In genomic region chr14:67135221-67136140, GRCm38 (mm10) we compare ENCODE assay signal across 8 mouse cellular contexts.
DNase-seq lines count a peak whose midpoint lies in the region; ATAC-seq and TF ChIP-seq lines count a peak whose summit lies in the region.

No protein-coding gene starts in this region.

- 46% methylated on average over 18 of the region's 18 CpGs for WGBS in hindbrain, embryonic 11.5 days
- WGBS in small intestine, adult 2 months = 27% methylated on average over 18 of the region's 18 CpGs

- peak; percentile 12; the same call in 1 of the 2 replicates for TF ChIP-seq CTCF in small intestine, adult 2 months (IDR thresholded peaks at IDR 0.05; ENCODE audit: extremely low read depth, insufficient read length, insufficient replicate concordance, low read depth, low read length)

- H3K4me3 ChIP-seq in hindbrain, embryonic 11.5 days (ENCODE audit: low read depth, low read length) = no peak overlapping the region
- H3K4me3 ChIP-seq in small intestine, adult 2 months (ENCODE audit: low read depth, low read length) = no peak overlapping the region

- ATAC-seq in hindbrain, embryonic 11.5 days (ENCODE audit: low FRiP score) = peak; percentile 56
- ATAC-seq in CD4-positive, CD25-positive, alpha-beta regulatory T cell, adult 4 months = no peak

- no peak for TF ChIP-seq POLR2A in small intestine, adult 2 months (IDR thresholded peaks at IDR 0.05; ENCODE audit: low read depth, low read length)

- H3K36me3 ChIP-seq in hindbrain, embryonic 11.5 days (ENCODE audit: control insufficient read depth, insufficient read depth, low read length) = no peaks in the 10 kb centered on the region
- H3K36me3 ChIP-seq in small intestine, adult 2 months (ENCODE audit: control insufficient read depth, insufficient read depth, low read length) = no peaks in the 10 kb centered on the region

- peak; percentile 39 for DNase-seq in ovary, adult 18-20 months (ENCODE audit: low spot score)
- DNase-seq in ovary, postnatal 10 days (ENCODE audit: low spot score) = no peak
- peak; percentile 60 to 66 for DNase-seq in frontal cortex, postnatal 10 days (ENCODE audit: low spot score in 2 of 2)
- DNase-seq in hindbrain, embryonic 11.5 days (ENCODE audit: low spot score) = peak; percentile 28
- DNase-seq in layer of hippocampus, adult 8-10 months (ENCODE audit: low spot score in 2 of 2) = peak; percentile 73 to 78
- DNase-seq in mesoderm, embryonic 11.5 days (ENCODE audit: low read depth, low spot score) = peak; percentile 36

- H3K27ac ChIP-seq in hindbrain, embryonic 11.5 days (ENCODE audit: low read depth, low read length) = no peak overlapping the region
- H3K27ac ChIP-seq in small intestine, adult 2 months (ENCODE audit: insufficient read depth, low read depth, low read length) = no peak overlapping the region

- H3K4me2 ChIP-seq in hindbrain, embryonic 11.5 days (replicated peaks; ENCODE audit: low read depth, low read length) = no peak overlapping the region

- H3K9me3 ChIP-seq in hindbrain, embryonic 11.5 days (ENCODE audit: control insufficient read depth, low read length) = no peaks in the 10 kb centered on the region

- no peak overlapping the region for H3K9ac ChIP-seq in hindbrain, embryonic 11.5 days (ENCODE audit: low read depth, low read length)

- no peaks in the 10 kb centered on the region for H3K27me3 ChIP-seq in hindbrain, embryonic 11.5 days (ENCODE audit: control insufficient read depth, insufficient read depth, low read length)
- H3K27me3 ChIP-seq in small intestine, adult 2 months (ENCODE audit: control insufficient read depth, insufficient read depth, low read length) = no peaks in the 10 kb centered on the region

- no peaks in the 10 kb centered on the region for H3K4me1 ChIP-seq in hindbrain, embryonic 11.5 days (replicated peaks; ENCODE audit: control insufficient read depth, insufficient read depth, low read length)
- peaks cover 3% of the 10 kb centered on the region for H3K4me1 ChIP-seq in small intestine, adult 2 months (ENCODE audit: control insufficient read depth, insufficient read depth, insufficient read length, low read length)
